Mouse (Mus musculus): ENCODE measurements around the gene Zfp683.

Zfp683 gene

DNA sequence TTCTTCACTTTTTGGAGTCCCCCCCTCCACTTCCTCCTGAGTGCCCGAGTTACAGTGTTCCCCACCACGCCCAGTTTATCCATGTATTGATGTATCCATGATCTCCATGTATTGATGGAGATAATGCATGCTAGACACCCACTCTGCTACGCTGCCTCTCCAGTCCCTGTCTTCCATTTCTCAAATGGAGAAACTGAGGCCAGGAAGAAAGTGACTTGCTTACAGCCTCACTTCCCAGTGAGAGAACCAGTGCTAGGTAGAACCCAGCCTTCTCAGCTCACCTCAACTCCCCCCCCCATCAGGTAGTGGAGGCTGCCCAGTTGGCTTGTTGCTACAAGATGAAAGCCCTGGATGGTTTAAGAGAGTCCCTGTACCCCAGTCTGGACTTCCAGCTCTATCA is at the start of gene Zfp683:
Gene Zfp683 (plus strand): TSS at position 301 of the 400 bp plus-strand sequence.
- DNase-seq (ENCODE audit: low read depth, low spot score): no peak

DNA sequence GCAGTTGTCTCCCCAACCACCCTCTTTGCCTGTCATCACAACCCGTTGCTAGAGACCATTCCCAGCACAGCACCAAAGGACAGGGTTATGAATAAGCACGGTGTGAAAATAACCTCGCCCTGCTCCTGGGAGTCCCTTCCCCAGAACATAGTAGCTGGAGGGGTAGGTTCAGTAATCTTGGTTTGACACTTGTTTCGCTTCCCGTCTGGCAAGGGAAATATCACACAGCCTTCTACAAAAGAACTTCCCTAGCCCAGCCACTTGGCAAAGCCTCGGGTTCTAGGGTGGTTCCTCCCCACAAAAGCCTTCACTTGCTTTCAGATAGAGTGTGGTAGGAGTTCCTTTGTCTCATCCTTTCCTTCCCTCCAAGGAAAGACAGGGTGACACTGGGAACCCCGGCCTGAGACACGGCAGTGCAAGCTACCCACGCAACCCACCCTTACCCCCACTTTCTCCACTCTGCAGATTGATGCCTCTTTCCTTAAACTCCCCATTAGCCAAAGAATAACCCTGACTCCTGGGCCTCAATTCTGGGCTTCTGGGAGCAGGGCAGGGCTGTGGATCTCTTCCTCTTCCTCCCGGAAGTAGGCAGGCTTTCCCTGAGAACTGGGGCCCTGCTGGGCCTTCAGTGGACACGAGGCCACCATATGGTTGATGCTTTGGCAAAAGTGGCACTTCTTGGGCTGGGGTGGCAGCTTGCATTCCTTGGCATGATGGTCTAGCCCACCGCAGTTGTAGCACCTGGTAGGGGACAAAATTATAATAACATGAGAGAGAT is 47.9 kb upstream of the Zfp683 start:
- DNase-seq (ENCODE audit: low read depth, low spot score): no peak

GRCm38 (mm10) chr4:134006845-134007244 is 46.8 kb upstream of the Zfp683 start:
- no peak for DNase-seq (ENCODE audit: low read depth, low spot score)

- no peak for DNase-seq (ENCODE audit: low read depth, low spot score)
Measured at GRCm38 (mm10) chr4:134009709-134010108, 43.9 kb upstream of the Zfp683 start.

DNA sequence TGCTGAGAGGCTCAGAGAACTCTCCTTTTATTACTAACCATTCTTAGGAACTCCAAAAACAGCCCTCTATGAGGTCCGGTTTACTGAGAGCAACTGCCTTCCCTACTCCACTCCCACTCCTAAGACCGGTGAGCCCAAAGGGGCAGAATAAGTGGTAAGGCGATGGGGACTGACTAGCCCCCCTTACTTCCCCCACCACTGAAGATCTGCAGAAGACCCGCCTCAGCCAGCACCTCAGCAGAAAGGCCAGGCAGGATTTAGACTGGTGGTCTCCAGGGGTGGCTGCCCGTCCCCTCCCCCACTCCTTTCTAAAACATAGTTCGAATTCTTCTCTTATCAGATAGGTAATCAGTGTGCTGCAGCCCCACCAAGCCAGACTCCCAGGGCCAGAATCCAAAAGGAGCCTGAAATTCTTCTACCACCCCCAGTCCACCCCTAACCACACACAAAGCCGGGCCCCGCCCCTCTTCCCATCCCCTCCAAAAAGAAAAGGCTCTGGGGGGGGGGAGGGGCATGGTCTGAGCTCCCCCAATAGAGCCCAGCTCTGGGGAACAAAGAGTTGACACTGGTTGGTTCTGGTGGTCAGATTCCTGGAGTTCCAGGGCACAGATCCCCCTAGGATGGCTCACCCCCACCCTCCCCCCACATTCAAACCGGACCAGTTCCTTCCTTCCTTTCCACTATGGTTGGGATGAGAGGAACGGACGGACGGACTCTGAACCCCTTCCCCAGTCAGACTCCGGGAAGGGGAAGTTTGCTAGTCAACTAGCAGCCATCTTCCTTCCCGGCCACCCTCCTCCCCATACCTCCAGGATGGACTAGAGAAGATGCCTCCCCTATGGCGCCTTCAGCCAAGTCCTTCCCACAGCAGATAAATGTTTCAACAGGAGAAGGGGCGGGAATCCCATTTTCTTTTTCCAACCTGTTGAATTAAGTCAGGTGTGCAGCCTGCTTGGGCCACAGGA is 41.9 kb upstream of the Zfp683 start:
- DNase-seq (ENCODE audit: low read depth, low spot score): peak; percentile 90

DNA sequence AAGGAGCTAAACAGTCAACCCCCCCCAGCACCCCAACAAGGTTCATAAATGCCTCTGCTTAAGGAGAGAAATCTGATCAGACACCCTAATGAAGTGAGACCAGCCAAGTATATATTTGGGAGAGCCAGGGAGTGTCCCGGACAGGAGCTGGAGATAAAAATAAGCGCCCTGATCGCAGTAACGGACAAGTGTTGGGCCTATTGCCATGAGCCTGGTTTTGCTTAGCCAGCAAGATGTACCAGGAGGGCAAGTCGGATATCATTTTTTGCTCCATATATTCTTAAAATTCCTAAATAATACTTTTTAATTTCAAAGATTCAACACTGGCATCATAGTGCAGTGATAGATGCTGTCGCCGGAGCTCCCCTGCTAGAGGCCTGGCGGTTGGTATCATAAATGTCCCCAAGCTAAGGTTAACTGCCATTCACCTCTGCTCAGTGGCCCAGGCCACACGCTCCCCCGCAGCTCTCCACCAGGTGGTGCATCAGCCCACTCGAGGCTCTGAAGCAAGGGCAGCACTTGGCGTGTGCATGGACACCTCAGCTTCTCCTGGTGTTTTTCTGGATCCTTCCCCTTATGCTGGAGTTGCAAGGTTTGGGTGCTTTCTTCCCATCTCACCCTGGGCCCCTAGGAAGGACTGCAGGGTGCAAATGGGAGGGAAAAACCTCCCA is 40.6 kb upstream of the Zfp683 start:
- DNase-seq (ENCODE audit: low read depth, low spot score): peak; percentile 72

GRCm38 (mm10) chr4:134016208-134016607 is 37.4 kb upstream of the Zfp683 start:
- DNase-seq (ENCODE audit: low read depth, low spot score): peak; percentile 55

DNA sequence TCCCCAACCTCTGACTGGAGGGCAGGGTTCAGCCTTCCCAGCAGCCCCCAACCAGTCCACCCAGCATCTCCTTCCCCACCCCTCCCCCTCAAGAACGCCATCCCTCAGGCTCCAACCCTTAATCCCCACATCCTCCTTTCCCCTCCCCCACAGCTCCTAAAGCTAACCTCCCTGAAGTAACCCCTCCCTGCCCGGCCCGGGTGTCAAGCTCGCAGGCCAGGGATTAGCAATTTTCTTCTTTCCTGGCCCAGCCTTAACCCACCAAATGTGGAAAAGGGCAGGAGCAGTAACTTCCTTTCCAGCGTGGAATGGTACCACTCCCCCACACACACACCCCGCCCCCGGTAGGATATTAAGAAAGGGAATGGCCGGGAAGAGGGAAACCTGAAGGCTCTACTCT is 36.9 kb upstream of the Zfp683 start:
- DNase-seq (ENCODE audit: low read depth, low spot score): peak; percentile 96

DNA sequence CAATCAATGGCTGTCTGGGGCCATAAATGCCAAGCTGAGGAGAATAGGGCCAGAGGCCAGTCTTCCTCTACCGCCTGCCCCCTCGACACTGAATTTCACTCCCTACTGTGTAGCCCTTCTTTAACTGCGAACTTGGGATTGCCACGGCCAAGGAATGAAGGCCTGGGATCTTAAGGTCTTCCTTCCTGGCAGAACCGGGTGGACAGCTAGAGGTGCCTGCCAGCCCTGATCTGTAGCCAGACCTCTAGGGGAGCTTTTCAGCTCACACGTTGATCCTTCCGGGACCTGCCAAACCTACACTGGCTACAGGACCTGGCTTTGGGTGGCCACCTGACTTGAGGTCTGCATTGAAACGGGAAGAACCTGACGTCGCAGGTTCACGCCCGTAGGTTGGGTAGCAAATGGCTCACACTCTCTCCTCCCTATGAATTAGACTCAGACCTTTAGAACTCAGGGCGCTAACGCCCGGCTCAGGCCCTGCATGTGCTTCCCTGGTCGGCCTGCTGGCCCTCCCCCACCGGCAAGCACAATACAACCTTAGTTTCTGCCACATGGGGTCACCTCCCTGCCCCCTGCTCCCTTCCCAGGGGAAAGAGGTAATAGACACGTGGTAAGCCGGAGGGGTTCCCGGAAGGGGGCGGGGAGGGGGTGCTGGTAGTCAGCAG is 36.3 kb upstream of the Zfp683 start:
- peak; percentile 85 for DNase-seq (ENCODE audit: low read depth, low spot score)

DNA sequence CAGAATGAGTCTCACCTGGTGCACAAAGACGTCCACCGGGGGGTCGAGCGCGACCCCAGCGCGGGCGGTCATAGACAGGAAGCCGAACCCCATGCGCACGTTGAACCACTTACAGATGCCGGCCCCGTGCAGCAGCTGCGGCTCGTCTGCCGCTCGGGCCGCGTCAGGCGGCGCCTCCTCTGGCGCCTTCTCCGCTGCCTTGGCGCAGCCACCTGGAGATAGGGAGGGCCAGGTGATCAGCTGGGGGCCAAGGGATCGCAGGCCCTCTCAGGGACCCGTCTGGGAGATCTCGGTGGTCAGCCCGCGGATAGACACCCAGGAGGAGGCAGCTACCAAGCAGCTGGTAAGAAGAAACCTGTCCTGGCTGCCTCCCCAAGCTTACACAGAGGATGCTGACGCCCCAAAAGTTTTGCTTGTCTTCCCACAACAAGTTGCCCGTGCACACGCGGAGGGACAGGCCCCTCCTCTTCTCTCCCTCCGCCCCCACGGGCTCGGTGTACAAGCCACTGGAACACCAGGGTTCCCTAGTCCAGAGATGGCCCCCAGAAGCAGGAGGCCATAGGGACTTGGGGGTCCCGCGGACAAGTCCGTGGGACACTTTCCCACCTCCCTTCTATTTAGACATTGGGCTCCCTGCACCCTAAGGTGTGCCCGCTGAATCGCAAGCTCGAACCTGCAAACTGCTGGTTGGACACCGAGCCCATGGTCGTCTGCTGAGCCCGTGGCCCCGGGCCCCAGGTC is 35.4 kb upstream of the Zfp683 start:
- DNase-seq (ENCODE audit: low read depth, low spot score): peak; percentile 59

GRCm38 (mm10) chr4:134018779-134019145 is 34.9 kb upstream of the Zfp683 start, which contains the start of gene Lin28a:
TSS of gene Lin28a (minus strand) at chr4:134018841.
- peak; percentile 95 for DNase-seq (ENCODE audit: low read depth, low spot score)

DNA sequence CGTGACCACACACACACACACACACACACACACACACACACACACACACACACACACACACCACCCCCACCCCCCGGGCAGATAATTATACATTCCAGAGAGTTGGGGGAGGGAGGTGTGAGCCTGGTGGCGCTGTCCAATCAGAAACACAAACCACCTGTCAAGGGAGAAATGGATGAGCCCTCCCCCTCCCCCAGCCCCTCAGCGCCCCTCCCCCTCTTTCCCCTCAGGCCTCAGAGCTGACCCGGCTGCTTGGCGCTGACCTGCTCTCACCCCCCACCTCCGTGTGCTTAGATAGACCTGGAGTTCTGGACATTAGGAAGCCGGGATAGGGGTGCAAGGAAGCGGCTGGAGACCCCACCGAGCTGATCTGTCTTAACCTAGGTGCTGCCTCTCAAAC is 34.4 kb upstream of the Zfp683 start:
- peak; percentile 89 for DNase-seq (ENCODE audit: low read depth, low spot score)

DNA sequence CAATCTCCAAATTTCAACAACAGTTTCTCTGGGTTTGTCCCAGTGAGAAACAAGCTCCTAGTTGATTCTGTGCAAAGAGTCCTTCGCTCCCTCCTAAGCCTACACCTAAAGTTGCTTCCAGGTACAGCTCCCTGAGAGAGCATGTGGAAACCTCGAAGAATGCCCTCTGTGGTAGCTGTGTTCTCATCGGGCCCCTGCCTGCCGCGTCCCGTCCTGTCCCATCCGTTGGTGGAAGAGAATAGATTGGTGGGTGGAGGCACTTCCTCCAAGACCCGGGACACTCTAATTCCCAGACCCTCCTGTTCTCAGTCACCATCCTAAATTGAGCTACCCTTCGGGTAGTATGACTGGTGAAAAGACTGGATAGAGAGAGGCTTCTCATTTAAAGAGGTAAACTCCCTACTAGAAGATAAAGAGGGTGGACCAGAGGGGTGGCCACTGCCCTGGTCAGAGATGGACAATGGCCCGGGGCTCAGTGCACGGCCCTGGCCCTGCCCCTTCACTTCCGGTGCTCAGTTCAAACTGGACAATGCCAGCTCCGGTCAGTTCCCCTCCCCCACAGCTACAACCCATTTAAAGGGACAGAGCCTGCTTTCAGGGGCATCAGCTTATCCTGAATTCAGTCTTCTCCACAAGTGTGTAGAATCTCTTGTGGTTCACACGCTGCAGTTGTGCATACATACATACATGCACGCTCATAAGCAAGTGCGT is 33.8 kb upstream of the Zfp683 start:
- DNase-seq (ENCODE audit: low read depth, low spot score): no peak

- peak; percentile 59 for DNase-seq (ENCODE audit: low read depth, low spot score)
Measured at GRCm38 (mm10) chr4:134020621-134021020, 33.0 kb upstream of the Zfp683 start.

- DNase-seq (ENCODE audit: low read depth, low spot score): no peak
Measured at GRCm38 (mm10) chr4:134025802-134026201, 27.8 kb upstream of the Zfp683 start.

- DNase-seq (ENCODE audit: low read depth, low spot score): peak; percentile 70
Measured at GRCm38 (mm10) chr4:134035953-134036352, 17.7 kb upstream of the Zfp683 start.

GRCm38 (mm10) chr4:134041317-134042123 is 12.1 kb upstream of the Zfp683 start:
- DNase-seq (ENCODE audit: low read depth, low spot score): no peak

DNA sequence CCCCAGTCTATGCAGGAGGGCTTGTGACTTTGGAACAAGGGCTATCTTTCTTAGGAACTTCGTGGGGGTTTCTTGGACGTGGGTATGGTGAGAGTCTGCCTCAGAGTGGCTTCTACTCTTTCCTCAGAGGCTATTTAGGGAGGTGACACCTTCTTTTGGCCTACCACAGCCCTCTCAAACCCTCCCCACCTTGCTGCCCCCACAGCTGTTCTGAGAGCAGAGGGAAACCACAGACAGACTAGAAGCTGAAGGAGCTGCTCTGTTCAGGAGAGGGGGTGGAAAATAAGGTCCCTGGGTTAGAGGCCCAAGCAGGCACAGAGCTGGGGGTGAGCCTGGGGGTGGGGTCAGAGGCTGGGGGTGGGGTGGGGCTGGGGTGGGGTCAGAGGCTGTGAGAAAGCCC is 10.6 kb upstream of the Zfp683 start:
- DNase-seq (ENCODE audit: low read depth, low spot score): no peak

- no peak for DNase-seq (ENCODE audit: low read depth, low spot score)
Measured at GRCm38 (mm10) chr4:134047648-134048047, 6.0 kb upstream of the Zfp683 start.
